Mouse (Mus musculus): ENCODE data around the gene Dao. TPM values are rescaled to one million over a fixed set of nuclear protein-coding genes. Genes with fewer than 3 reads are reported as not detected.
A peak's percentile ranks its signal among the peaks of the same experiment; 100 is the strongest.

Gene Dao
- not detected for total RNA-seq (2022)

DNA sequence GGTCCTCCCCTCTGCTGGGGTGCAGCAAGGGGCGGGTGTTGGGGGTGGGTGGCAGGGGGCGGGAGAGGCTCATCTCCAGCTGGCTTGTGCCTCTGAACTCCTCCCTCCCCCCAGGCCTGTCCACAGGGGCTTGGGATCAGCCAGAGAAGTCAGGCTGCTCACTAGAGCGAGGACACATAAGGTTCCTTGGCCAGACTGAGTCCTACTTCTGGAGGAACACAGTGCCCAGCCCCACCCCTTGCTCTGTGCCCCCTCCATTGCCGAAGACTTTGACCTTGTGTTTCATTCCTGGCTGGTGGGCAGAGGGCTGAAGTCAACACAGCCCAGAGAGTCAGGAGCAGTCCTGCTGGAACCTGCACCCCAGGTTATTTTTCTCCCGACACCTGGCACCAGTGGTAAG lies at the start of gene Dao:
TSS of gene Dao (plus strand) at position 162 of the 400 bp plus-strand sequence.
- no peak for DNase-seq (ENCODE audit: low spot score in 2 of 2)

DNA sequence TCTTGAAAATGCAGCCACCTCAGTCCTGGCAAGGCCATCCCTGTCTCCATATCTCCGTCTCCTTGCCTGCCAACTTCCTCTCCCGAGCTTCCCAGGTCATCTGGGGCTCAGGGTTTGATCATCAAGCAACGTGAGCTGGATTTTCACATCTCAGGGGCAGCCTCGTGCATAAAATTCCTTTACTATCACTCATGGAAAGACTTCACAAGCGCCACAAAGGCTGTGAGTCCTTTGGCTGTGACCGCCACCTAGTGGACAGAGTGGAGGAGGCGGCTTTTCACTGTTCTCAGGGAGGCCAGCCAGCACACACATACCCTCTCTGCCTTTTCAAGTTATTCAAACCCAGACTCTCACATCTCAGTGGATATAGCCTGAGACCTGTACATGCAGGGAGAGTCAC lies 49.1 kb upstream of the Dao start:
- peak; percentile 70 to 74 for DNase-seq (ENCODE audit: low spot score in 2 of 2)

GRCm38 (mm10) chr5:113955281-113955680 lies 48.2 kb upstream of the Dao start:
- peak in 1 of 2 experiments; percentile 16 for DNase-seq (ENCODE audit: low spot score in 2 of 2)

- DNase-seq (ENCODE audit: low spot score in 2 of 2), result no peak
Observed at GRCm38 (mm10) chr5:113955691-113956090, 47.8 kb upstream of the Dao start.

GRCm38 (mm10) chr5:113956510-113956909 lies 47.0 kb upstream of the Dao start:
- DNase-seq (ENCODE audit: low spot score in 2 of 2), result peak; percentile 57 to 66

DNA sequence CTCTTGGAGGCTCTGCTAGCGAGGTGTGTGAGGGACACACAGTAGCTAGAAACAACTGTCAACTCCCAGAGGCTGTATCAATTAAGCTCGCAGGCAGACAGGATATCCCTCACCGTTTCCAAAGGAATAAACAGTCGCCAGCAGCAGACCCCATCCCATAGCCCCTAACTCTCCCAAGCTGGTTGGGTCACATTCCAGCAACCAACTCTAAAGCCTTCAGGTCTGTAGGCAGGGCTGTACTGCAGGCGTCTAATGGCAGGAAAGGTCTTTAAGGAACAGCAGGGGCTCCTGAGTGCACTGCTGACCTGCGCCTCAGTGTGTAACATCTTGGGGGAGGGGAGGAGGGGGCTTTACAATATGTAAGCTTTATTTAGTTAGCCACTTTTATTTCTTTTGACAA lies 44.5 kb upstream of the Dao start:
- no peak for DNase-seq (ENCODE audit: low spot score in 2 of 2)

- no peak for DNase-seq (ENCODE audit: low spot score in 2 of 2)
Observed at GRCm38 (mm10) chr5:113960416-113960815, 43.1 kb upstream of the Dao start.

DNA sequence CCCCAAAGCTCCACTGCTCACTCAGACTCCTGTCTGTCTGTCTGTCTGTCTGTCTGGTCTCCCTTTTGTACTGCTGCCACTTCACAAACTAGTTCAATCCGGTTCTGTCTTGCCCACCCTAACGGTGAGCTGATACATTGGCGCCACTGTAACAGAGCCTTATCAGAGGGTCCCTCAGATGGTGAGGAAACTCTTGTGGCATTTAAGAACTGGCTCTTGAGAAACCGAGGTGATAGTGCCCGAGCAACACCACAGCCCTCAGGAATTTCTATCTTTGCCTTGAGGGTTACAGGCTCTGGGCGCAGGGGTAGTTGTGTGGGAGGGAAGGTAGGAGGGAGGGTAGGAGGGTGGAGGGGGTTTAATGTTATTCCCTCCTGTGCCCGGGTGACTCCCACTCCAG lies 41.7 kb upstream of the Dao start:
- no peak for DNase-seq (ENCODE audit: low spot score in 2 of 2)

GRCm38 (mm10) chr5:113964972-113965371 lies 38.5 kb upstream of the Dao start:
- DNase-seq (ENCODE audit: low spot score in 2 of 2), result no peak

- DNase-seq (ENCODE audit: low spot score in 2 of 2), result no peak
Observed at GRCm38 (mm10) chr5:113965659-113966185, 37.8 kb upstream of the Dao start.

GRCm38 (mm10) chr5:113966452-113967150 lies 36.9 kb upstream of the Dao start:
- DNase-seq (ENCODE audit: low spot score in 2 of 2), result no peak

DNA sequence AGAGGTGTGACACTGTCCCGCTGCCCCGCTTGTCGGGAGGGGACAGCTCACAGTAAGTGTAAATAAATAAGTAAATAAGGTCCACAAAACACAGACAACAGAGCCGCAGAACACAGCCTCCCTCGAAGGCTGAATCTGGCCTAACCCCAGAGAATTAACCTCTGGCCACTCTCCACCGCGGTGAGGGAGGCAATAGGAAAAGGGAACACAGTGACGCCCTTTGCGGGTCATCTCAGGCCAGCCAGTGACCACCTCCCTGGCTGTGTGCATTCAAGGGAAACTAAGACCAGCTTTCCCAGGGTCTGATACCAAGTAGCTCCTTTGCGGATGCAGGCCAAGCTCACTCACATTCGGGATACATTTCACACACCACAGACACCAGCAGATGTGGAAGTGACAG lies 35.1 kb upstream of the Dao start:
- DNase-seq (ENCODE audit: low spot score in 2 of 2), result no peak

- DNase-seq (ENCODE audit: low spot score in 2 of 2), result no peak
Observed at GRCm38 (mm10) chr5:113971434-113971960, 32.0 kb upstream of the Dao start.

- no peak for DNase-seq (ENCODE audit: low spot score in 2 of 2)
Observed at GRCm38 (mm10) chr5:113972589-113973515, 30.7 kb upstream of the Dao start.

DNA sequence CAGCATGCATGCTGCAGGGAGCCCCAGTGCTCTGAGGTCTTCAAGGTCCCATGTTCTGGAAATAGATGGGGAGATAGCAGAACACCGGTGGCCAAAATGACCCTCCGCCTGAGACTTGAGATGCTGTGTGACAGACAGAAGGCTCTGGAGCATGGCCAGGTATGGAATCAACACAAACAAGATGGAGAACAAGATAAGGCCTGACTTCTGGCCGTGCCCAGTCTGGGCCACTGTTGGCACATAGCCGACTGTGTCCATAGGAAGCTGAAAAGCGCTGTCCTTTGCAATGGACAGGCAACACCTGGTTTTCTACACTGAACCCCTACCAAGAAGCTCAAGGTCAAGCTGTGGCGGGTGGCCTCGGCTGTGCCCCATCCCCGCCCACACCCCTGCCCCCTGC lies 29.7 kb upstream of the Dao start:
- no peak for DNase-seq (ENCODE audit: low spot score in 2 of 2)

DNA sequence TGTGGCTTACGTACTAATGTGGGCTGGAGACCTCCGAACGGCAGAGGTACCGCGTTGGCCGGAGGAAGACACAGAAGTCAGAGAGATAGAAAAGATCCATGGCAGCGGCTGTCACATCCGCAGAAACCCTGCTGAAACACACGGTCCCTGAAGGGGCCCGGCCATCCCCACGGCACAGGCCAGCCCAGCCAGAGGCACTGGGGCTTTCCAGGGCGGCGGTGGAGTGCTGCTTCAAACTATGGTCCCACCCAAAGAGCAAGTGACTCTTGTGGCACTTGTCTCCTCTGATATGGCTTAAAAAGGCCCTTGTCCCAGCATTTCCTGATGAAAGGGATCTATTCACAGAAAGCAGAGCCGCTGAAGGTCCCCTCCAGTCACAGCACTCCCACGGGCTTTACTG lies 28.9 kb upstream of the Dao start:
- no peak for DNase-seq (ENCODE audit: low spot score in 2 of 2)

GRCm38 (mm10) chr5:113975538-113976215 lies 27.8 kb upstream of the Dao start:
- DNase-seq (ENCODE audit: low spot score in 2 of 2), result peak; percentile 56

- DNase-seq (ENCODE audit: low spot score in 2 of 2), result no peak
Observed at GRCm38 (mm10) chr5:113976597-113976996, 26.9 kb upstream of the Dao start.

GRCm38 (mm10) chr5:113977309-113977708 lies 26.2 kb upstream of the Dao start:
- DNase-seq (ENCODE audit: low spot score in 2 of 2), result peak in 1 of 2 experiments; percentile 31

DNA sequence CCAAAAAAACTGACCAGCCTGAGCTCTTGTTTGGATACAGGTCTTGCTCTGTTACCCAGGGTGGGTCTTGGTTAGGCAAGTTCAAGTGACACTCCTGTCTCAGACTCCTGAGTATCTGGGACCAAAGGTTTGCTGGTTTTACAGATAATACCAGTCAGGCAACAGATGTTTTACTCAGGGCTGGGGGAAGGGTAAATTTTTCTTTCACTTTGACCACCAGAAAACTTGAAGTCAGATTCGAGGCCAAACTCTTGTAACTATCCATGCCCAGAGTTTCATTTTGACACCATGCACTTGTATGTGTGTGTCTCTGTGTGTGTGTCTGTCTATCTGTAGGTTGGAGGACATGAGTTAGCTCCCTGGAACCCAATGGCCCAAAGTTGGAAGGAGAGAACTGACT lies 23.0 kb upstream of the Dao start:
- no peak for DNase-seq (ENCODE audit: low spot score in 2 of 2)

- DNase-seq (ENCODE audit: low spot score in 2 of 2), result no peak
Observed at GRCm38 (mm10) chr5:113981171-113981570, 22.3 kb upstream of the Dao start.

Measured in gastrocnemius, adult 8-10 months (tissue).